Mouse (Mus musculus) B cell, adult (primary cell): ENCODE data around the gene Sumo2. TPM values are rescaled to one million over a fixed set of nuclear protein-coding genes. Genes with fewer than 3 reads are reported as not detected.

Source experiments
- total RNA-seq: library from RNA; stranded (reverse); gene quantifications from 4 replicates; pipeline ENCODE4 v1.2.4, GENCODE M21; 2023; ENCODE audit not compliant: inconsistent age

Sumo2 gene
- total RNA-seq: 240 to 284 TPM (median 258 TPM) in 4 replicates

GRCm38 (mm10) chr11:115536038-115536681, at the start of gene Sumo2:
Gene Sumo2 (minus strand): TSS chr11:115536276.

DNA sequence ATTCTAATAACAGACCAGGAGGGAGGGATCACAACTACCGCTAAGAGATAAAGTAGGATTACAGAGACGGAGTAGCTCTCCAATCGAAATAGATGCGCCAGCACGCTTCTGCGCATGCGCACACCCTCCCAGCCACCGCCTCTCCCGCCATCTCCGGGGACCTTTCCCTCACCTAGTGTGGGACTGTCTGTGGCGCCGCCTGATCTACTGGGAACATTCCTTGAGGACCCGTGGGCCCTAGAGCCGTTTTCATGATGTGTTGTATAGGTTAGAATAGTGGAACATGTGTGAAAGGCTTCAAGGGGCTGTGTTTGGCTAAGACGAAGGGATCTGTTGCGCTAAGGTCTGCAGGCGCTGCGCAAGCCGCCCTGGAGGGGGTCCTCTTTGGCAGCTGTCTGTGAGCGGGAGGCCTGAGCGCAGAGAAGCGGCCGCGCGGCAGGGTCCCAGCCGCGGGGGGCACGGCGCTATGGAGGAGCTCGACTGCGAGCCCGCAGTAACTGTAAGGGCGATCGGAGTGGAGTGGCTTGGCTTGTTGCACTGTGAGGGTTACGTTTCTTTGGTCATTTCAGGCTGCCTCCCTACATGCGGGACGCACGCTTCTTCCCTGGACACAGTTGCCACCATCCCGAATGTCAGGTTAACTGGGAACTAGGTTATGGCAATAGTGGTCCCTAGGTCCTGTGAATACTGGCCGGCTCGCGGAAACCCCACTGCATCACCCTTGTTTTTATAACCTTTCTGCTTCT, 28.2 kb upstream of the Sumo2 start, which contains the start of gene Nup85:
Gene Nup85 (plus strand): TSS at position 371 of the 746 bp plus-strand sequence.

DNA sequence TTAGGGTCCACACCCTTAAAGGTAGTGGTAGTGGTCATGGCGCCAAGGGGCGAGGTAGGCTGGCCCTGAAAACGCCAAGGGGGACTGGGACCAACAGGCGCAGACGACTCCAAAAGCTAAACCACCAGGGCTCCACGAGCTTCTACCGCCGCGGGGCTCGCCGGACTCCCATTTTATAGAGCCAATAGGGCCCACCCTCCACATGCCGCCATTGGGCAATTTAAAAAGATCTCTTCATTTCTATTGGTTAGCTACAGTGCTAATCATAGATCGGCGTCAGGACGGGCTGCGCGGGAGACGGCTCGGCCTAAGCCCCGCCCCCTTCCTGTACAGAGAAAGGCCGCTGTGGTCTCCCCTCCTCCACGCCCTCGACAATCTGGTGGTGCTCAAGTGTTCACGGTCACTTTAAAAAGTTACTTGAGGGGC, 21.8 kb downstream of the Sumo2 start, which contains the start of gene Jpt1:
Gene Jpt1 (minus strand): TSS at position 150 of the 426 bp plus-strand sequence.

GRCm38 (mm10) chr11:115491356-115492083, 44.6 kb downstream of the Sumo2 start, which contains the start of gene Nt5c:
Gene Nt5c (minus strand): TSS chr11:115491862.

DNA sequence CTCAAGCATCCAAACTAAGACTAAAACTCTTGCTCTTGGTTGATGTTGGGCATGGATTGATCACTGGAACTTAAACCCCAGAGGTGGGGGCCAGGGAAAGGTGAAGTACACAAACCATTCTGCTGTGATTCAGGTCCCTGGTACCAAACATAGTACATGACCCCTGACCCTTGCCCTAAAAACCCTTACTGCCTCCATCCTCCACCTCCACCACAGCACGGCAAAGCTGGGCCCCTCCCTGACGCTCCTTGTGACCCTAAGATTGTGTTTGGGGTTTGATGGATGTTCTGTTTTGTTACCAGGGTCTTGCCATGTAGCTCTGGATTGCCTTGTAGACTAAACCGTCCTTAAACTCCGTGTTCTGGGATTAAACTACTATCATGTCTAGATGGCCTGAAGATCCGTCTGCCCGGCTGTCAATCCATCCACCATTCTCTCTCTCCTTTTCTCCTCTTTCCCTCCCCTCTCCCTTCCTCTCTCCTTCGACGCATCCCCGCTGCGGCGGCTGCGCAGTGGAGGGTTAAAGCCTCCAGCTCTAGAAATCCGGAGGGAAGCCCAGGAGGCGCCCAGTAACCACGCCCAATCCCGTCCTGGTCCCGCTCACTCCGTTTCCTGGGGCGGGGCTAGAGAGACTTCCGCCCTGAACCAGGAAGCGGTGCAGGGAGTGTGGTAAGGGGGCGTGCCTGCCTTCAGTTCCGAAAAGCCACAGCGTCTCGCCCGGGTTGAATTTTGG, 60.9 kb downstream of the Sumo2 start, which contains the start of gene Armc7:
Gene Armc7 (plus strand): TSS at position 643 of the 733 bp plus-strand sequence.

Other genes starting within 250 kb of the Sumo2 start
- gene Fads6, start 238.6 kb downstream of the Sumo2 start, total RNA-seq: 0.19 TPM in 1 of 4 replicates, not detected in the others
- not detected in 4 replicates for gene Otop2, start 229.1 kb downstream of the Sumo2 start, total RNA-seq
- gene Ush1g, start 214.2 kb downstream of the Sumo2 start, total RNA-seq: not detected in 4 replicates
- not detected in 4 replicates for gene Otop3, start 201.5 kb downstream of the Sumo2 start, total RNA-seq
- 0.16 to 1.3 TPM (median 0.62 TPM) in 4 replicates for gene Hid1, start 168.5 kb downstream of the Sumo2 start, total RNA-seq
- gene Cdr2l, start 154.4 kb downstream of the Sumo2 start, total RNA-seq: not detected in 4 replicates
- 39.5 to 75.4 TPM (median 57.2 TPM) in 4 replicates for gene Mrpl58, start 132.5 kb downstream of the Sumo2 start, total RNA-seq
- 182 to 204 TPM (median 189 TPM) in 4 replicates for gene Atp5h, start 116.3 kb downstream of the Sumo2 start, total RNA-seq
- gene Kctd2, start 116.1 kb downstream of the Sumo2 start, total RNA-seq: 29.9 to 44.8 TPM (median 39.7 TPM) in 4 replicates
- not detected in 4 replicates for gene Trim80, start 95.7 kb downstream of the Sumo2 start, total RNA-seq
- not detected in 4 replicates for gene Slc16a5, start 73.8 kb downstream of the Sumo2 start, total RNA-seq
- gene Armc7, start 60.6 kb downstream of the Sumo2 start, total RNA-seq: 8.2 to 10.0 TPM (median 9.4 TPM) in 4 replicates
- gene Nt5c, start 44.4 kb downstream of the Sumo2 start, total RNA-seq: 74.5 to 85.8 TPM (median 80.1 TPM) in 4 replicates
- gene Jpt1, start 21.9 kb downstream of the Sumo2 start, total RNA-seq: 194 to 214 TPM (median 207 TPM) in 4 replicates
- 65.8 to 88.5 TPM (median 71.8 TPM) in 4 replicates for gene Nup85, start 28.2 kb upstream of the Sumo2 start, total RNA-seq
- 35.4 to 37.4 TPM (median 36.9 TPM) in 4 replicates for gene Mrps7, start 67.6 kb upstream of the Sumo2 start, total RNA-seq
- gene Gga3, start 67.8 kb upstream of the Sumo2 start, total RNA-seq: 84.2 to 122 TPM (median 114 TPM) in 4 replicates
- 285 to 296 TPM (median 290 TPM) in 4 replicates for gene Mif4gd, start 76.7 kb upstream of the Sumo2 start, total RNA-seq
- 104 to 121 TPM (median 107 TPM) in 4 replicates for gene Slc25a19, start 92.0 kb upstream of the Sumo2 start, total RNA-seq
- 286 to 382 TPM (median 375 TPM) in 4 replicates for gene Grb2, start 172.3 kb upstream of the Sumo2 start, total RNA-seq
- gene Tmem94, start 229.2 kb upstream of the Sumo2 start, total RNA-seq: 51.4 to 54.2 TPM (median 52.6 TPM) in 4 replicates